20 mouse cellular contexts compared by ENCODE assay signal in genomic region chr3:141216999-141217398, GRCm38 (mm10). TPM values are rescaled to one million over a fixed set of nuclear protein-coding genes. Genes with fewer than 3 reads are reported as not detected.
A peak's percentile ranks its signal among the peaks of the same experiment; 100 is the strongest.
DNase-seq lines count a peak whose midpoint lies in the region; ATAC-seq and TF ChIP-seq lines count a peak whose summit lies in the region.
"Had no signal": no experiment of that assay in that cellular context is flagged by ENCODE, and none has a peak within 500 bp of the region (broad histone marks: within the 10 kb centered on the region; RNA-seq: fewer than 3 reads in every experiment).

No protein-coding gene starts in this region.

- H3K9me3 ChIP-seq in intestine, postnatal 0 days (ENCODE audit: control insufficient read depth) = no peaks in the 10 kb centered on the region
- H3K9me3 ChIP-seq in intestine, embryonic 15.5 days = no peaks in the 10 kb centered on the region
- no peaks in the 10 kb centered on the region for H3K9me3 ChIP-seq in midbrain, postnatal 0 days (ENCODE audit: low read length)
- H3K9me3 ChIP-seq in midbrain, embryonic 11.5 days (ENCODE audit: control insufficient read depth, low read length) = no peaks in the 10 kb centered on the region
- H3K9me3 ChIP-seq in stomach, postnatal 0 days (ENCODE audit: control insufficient read depth, low read length) = no peaks in the 10 kb centered on the region
- H3K9me3 ChIP-seq: kidney, embryonic 15.5 days; limb, embryonic 12.5 days; lung, embryonic 15.5 days; midbrain, embryonic 13.5 days had no signal

- H3K9ac ChIP-seq in intestine, postnatal 0 days (ENCODE audit: low read depth, low read length) = no peak overlapping the region
- H3K9ac ChIP-seq in intestine, embryonic 15.5 days = no peak overlapping the region
- H3K9ac ChIP-seq in midbrain, postnatal 0 days (replicated peaks; ENCODE audit: low read length, poor library complexity, severe bottlenecking) = no peak overlapping the region
- no peak overlapping the region for H3K9ac ChIP-seq in midbrain, embryonic 11.5 days (ENCODE audit: low read length)
- no peak overlapping the region for H3K9ac ChIP-seq in stomach, postnatal 0 days (ENCODE audit: low read length)
- H3K9ac ChIP-seq: kidney, embryonic 15.5 days; limb, embryonic 12.5 days; lung, embryonic 15.5 days; midbrain, embryonic 13.5 days had no signal

- peak; percentile 53 for DNase-seq in midbrain, postnatal 0 days (ENCODE audit: low spot score)
- no peak for DNase-seq in midbrain, embryonic 11.5 days (ENCODE audit: low spot score, missing footprints)
- no peak for DNase-seq in stomach, postnatal 0 days (ENCODE audit: low spot score)
- no peak for DNase-seq in yolk sac, embryonic 10.5 days (ENCODE audit: low spot score)
- DNase-seq: cerebellum, adult 11 months; heart, postnatal 4 days; thymus, adult 18-20 months had no signal

- TF ChIP-seq EP300 in stomach, postnatal 0 days (optimal IDR thresholded peaks at IDR 0.05) = no peak

- no peaks in the 10 kb centered on the region for H3K4me1 ChIP-seq in intestine, postnatal 0 days (replicated peaks; ENCODE audit: control insufficient read depth, insufficient read depth, low read length)
- no peaks in the 10 kb centered on the region for H3K4me1 ChIP-seq in intestine, embryonic 15.5 days (replicated peaks)
- H3K4me1 ChIP-seq in midbrain, postnatal 0 days (ENCODE audit: insufficient read depth, low read length) = no peaks in the 10 kb centered on the region
- no peaks in the 10 kb centered on the region for H3K4me1 ChIP-seq in midbrain, embryonic 11.5 days (ENCODE audit: control insufficient read depth, insufficient read depth, low read length)
- H3K4me1 ChIP-seq in stomach, postnatal 0 days (replicated peaks; ENCODE audit: control insufficient read depth, insufficient read depth) = no peaks in the 10 kb centered on the region
- H3K4me1 ChIP-seq: kidney, embryonic 15.5 days; limb, embryonic 12.5 days; lung, embryonic 15.5 days; midbrain, embryonic 13.5 days had no signal

- no peak for ATAC-seq in intestine, postnatal 0 days
- no peak for ATAC-seq in intestine, embryonic 15.5 days
- ATAC-seq in midbrain, postnatal 0 days (ENCODE audit: low FRiP score) = no peak
- no peak for ATAC-seq in midbrain, embryonic 11.5 days (ENCODE audit: low FRiP score)
- 0 out of 2 replicates have a peak, but pooled peaks have one; percentile 62 for ATAC-seq in common myeloid progenitor, adult 5-6 weeks (replicated peaks; ENCODE audit: low read depth, poor library complexity, severe bottlenecking)
- no peak for ATAC-seq in stomach, postnatal 0 days (ENCODE audit: low FRiP score, low TSS enrichment)
- ATAC-seq: activated CD4-positive, CD25-positive, alpha-beta regulatory T cell, adult 4 months; midbrain, embryonic 13.5 days had no signal

- peak; percentile 23; the same call in 1 of the 2 replicates for TF ChIP-seq CTCF in intestine, postnatal 0 days (IDR thresholded peaks at IDR 0.05; ENCODE audit: low read depth)
- peak; percentile 48 for TF ChIP-seq CTCF in midbrain, postnatal 0 days (IDR thresholded peaks at IDR 0.05)
- peak; percentile 25 for TF ChIP-seq CTCF in stomach, postnatal 0 days (IDR thresholded peaks at IDR 0.05; ENCODE audit: low read depth)

- H3K27ac ChIP-seq in intestine, postnatal 0 days (ENCODE audit: low read depth, low read length) = no peak overlapping the region
- no peak overlapping the region for H3K27ac ChIP-seq in intestine, embryonic 15.5 days
- no peak overlapping the region for H3K27ac ChIP-seq in midbrain, postnatal 0 days (ENCODE audit: low read depth, low read length)
- H3K27ac ChIP-seq in midbrain, embryonic 11.5 days (ENCODE audit: low read depth, low read length) = no peak overlapping the region
- H3K27ac ChIP-seq in stomach, postnatal 0 days (replicated peaks) = no peak overlapping the region
- H3K27ac ChIP-seq: kidney, embryonic 15.5 days; limb, embryonic 12.5 days; lung, embryonic 15.5 days; midbrain, embryonic 13.5 days had no signal

- no peaks in the 10 kb centered on the region for H3K36me3 ChIP-seq in intestine, postnatal 0 days (ENCODE audit: control insufficient read depth, insufficient read depth)
- H3K36me3 ChIP-seq in intestine, embryonic 15.5 days = no peaks in the 10 kb centered on the region
- H3K36me3 ChIP-seq in midbrain, postnatal 0 days (ENCODE audit: insufficient read depth, low read length) = no peaks in the 10 kb centered on the region
- no peaks in the 10 kb centered on the region for H3K36me3 ChIP-seq in midbrain, embryonic 11.5 days (ENCODE audit: control insufficient read depth, insufficient read depth, low read length)
- no peaks in the 10 kb centered on the region for H3K36me3 ChIP-seq in stomach, postnatal 0 days (ENCODE audit: control insufficient read depth, insufficient read depth, low read length)
- H3K36me3 ChIP-seq: kidney, embryonic 15.5 days; limb, embryonic 12.5 days; lung, embryonic 15.5 days; midbrain, embryonic 13.5 days had no signal

- H3K4me2 ChIP-seq in intestine, postnatal 0 days (replicated peaks; ENCODE audit: low read depth) = no peak overlapping the region
- H3K4me2 ChIP-seq in intestine, embryonic 15.5 days (replicated peaks) = no peak overlapping the region
- H3K4me2 ChIP-seq in midbrain, postnatal 0 days (ENCODE audit: low read depth, low read length, poor library complexity, severe bottlenecking) = no peak overlapping the region
- no peak overlapping the region for H3K4me2 ChIP-seq in midbrain, embryonic 11.5 days
- no peak overlapping the region for H3K4me2 ChIP-seq in stomach, postnatal 0 days (replicated peaks; ENCODE audit: low read depth)
- H3K4me2 ChIP-seq: kidney, embryonic 15.5 days; limb, embryonic 12.5 days; lung, embryonic 15.5 days; midbrain, embryonic 13.5 days had no signal

- H3K27me3 ChIP-seq in intestine, postnatal 0 days (replicated peaks; ENCODE audit: control insufficient read depth, insufficient read depth, low read length) = no peaks in the 10 kb centered on the region
- no peaks in the 10 kb centered on the region for H3K27me3 ChIP-seq in intestine, embryonic 15.5 days (replicated peaks)
- H3K27me3 ChIP-seq in midbrain, postnatal 0 days (ENCODE audit: insufficient read depth, low read length) = no peaks in the 10 kb centered on the region
- no peaks in the 10 kb centered on the region for H3K27me3 ChIP-seq in midbrain, embryonic 11.5 days (ENCODE audit: control insufficient read depth, insufficient read depth, low read length)
- no peaks in the 10 kb centered on the region for H3K27me3 ChIP-seq in stomach, postnatal 0 days (ENCODE audit: control insufficient read depth, insufficient read depth, low read length)
- H3K27me3 ChIP-seq: kidney, embryonic 15.5 days; limb, embryonic 12.5 days; lung, embryonic 15.5 days; midbrain, embryonic 13.5 days had no signal

- no peak overlapping the region for H3K4me3 ChIP-seq in intestine, postnatal 0 days (ENCODE audit: low read depth, low read length)
- H3K4me3 ChIP-seq in intestine, embryonic 15.5 days (replicated peaks) = no peak overlapping the region
- H3K4me3 ChIP-seq in midbrain, postnatal 0 days (ENCODE audit: low read depth, low read length) = no peak overlapping the region
- H3K4me3 ChIP-seq in midbrain, embryonic 11.5 days (ENCODE audit: low read depth, low read length) = no peak overlapping the region
- H3K4me3 ChIP-seq in stomach, postnatal 0 days (ENCODE audit: low read depth, low read length) = no peak overlapping the region
- H3K4me3 ChIP-seq: kidney, embryonic 15.5 days; limb, embryonic 12.5 days; lung, embryonic 15.5 days; midbrain, embryonic 13.5 days had no signal

RNA-seq across cellular contexts. Expression of gene Pdha2, which starts 4.8 kb away (rescaled TPM):
- polyA plus RNA-seq in intestine, postnatal 0 days (2015; fragmentation: Nextera tagmentation; extraction: Ambion mirVana) = not detected in 2 replicates
- not detected in 2 replicates for polyA plus RNA-seq in intestine, embryonic 15.5 days (2015; fragmentation: Nextera tagmentation; extraction: Ambion mirVana)
- total RNA-seq in midbrain, postnatal 0 days (2014; rRNA removed) = not detected in 2 replicates
- not detected in 2 replicates for polyA plus RNA-seq in midbrain, postnatal 0 days (2015; fragmentation: Nextera tagmentation; extraction: Ambion mirVana)
- not detected in 2 replicates for polyA plus RNA-seq in midbrain, embryonic 11.5 days (2014; fragmentation: Nextera tagmentation; extraction: Ambion mirVana)
- total RNA-seq in common myeloid progenitor, adult 5-6 weeks (2017) = not detected in 2 replicates
- not detected in 2 replicates for polyA plus RNA-seq in stomach, postnatal 0 days (2015; fragmentation: Nextera tagmentation; extraction: Ambion mirVana)
- total RNA-seq: adrenal gland, postnatal 4 days; heart, adult 8-10 months; heart, postnatal 4 days; layer of hippocampus, postnatal 25 days had no signal
- polyA plus RNA-seq: activated CD4-positive, CD25-positive, alpha-beta regulatory T cell, adult 4 months; frontal cortex, adult 2 months; kidney, embryonic 15.5 days; limb, embryonic 12.5 days; lung, embryonic 15.5 days; midbrain, embryonic 13.5 days; neural tube, embryonic 14.5 days had no signal
